ENCODE assay signal across 23 mouse cellular contexts in the genomic region with DNA sequence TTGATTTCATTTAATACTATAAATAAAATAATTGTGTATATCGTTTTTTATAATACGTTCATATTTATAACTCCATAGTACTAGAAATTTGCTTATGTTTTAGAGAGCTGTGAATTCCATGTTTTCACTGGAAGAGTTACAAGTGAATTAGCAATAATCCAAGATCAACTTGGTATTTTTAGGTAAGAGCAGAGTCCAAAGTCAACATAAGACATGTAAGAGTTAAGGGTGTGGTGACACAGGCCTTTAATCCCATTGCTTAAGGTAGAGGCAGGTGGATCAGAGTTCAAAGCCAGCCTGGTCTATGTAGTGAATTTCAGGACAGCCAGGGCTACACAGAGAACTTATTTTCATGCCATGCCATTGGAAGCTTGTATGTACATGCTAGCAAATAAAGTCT. TPM values are rescaled to one million over a fixed set of nuclear protein-coding genes. Genes with fewer than 3 reads are reported as not detected.
DNase-seq lines count a peak whose midpoint lies in the region; ATAC-seq and TF ChIP-seq lines count a peak whose summit lies in the region.
"Had no signal": no experiment of that assay in that cellular context is flagged by ENCODE, and none has a peak within 500 bp of the region (broad histone marks: within the 10 kb centered on the region; RNA-seq: fewer than 3 reads in every experiment).

No protein-coding gene starts in this region.

- TF ChIP-seq RAD21 in CH12.LX (IDR thresholded peaks at IDR 0.05; ENCODE audit: low read depth, low read length) = no peak

- in situ Hi-C loops in CH12.LX (cut with MboI; ENCODE audit: low pct_ligation_motif_present, low pct_unique_long_range_greater_than_20kb, low sequenced_read_pairs) = loop anchor here (10.0 kb wide), 1 partner anchor 94 kb away; no protein-coding TSS in a partner anchor

- no peak for ATAC-seq in liver, embryonic 11.5 days (replicated peaks; ENCODE audit: low FRiP score)
- ATAC-seq: forebrain, embryonic 14.5 days; forebrain, embryonic 16.5 days had no signal

- H3K4me1 ChIP-seq in liver, adult 2 months (ENCODE audit: control insufficient read depth, insufficient read depth, low read length) = peaks cover 12% of the 10 kb centered on the region
- H3K4me1 ChIP-seq in liver, embryonic 11.5 days (replicated peaks; ENCODE audit: control insufficient read depth, insufficient read depth, low read length) = peaks cover 5% of the 10 kb centered on the region
- peaks cover 5 to 12% of the 10 kb centered on the region in 2 experiments; a peak in 3 of 4 replicates for H3K4me1 ChIP-seq in CH12.LX (ENCODE audit: control insufficient read depth in 1 of 2, insufficient read depth in 2 of 2)
- H3K4me1 ChIP-seq: embryonic facial prominence, embryonic 12.5 days had no signal

- no peaks in the 10 kb centered on the region for H3K9me3 ChIP-seq in liver, embryonic 11.5 days (ENCODE audit: control insufficient read depth, low read length)
- H3K9me3 ChIP-seq in CH12.LX (replicated peaks; ENCODE audit: low read length) = no peaks in the 10 kb centered on the region
- H3K9me3 ChIP-seq: embryonic facial prominence, embryonic 10.5 days; embryonic facial prominence, embryonic 12.5 days; forebrain, embryonic 10.5 days; forebrain, embryonic 12.5 days; G1E had no signal

- no peak overlapping the region for H3K4me2 ChIP-seq in liver, embryonic 11.5 days
- 0 out of 2 replicates have a peak overlapping the region, but pooled peaks have one; percentile 15 for H3K4me2 ChIP-seq in CH12.LX (ENCODE audit: insufficient read depth, low read depth, poor library complexity, severe bottlenecking)
- H3K4me2 ChIP-seq: embryonic facial prominence, embryonic 12.5 days; forebrain, embryonic 12.5 days had no signal

- no peak overlapping the region for H3K4me3 ChIP-seq in liver, adult 2 months (ENCODE audit: insufficient read depth, low read depth, low read length)
- H3K4me3 ChIP-seq in liver, embryonic 11.5 days (ENCODE audit: low read depth, low read length) = no peak overlapping the region
- H3K4me3 ChIP-seq in CH12.LX (replicated peaks in 1 of 3; ENCODE audit: low read depth in 2 of 3, low read length in 2 of 3, poor library complexity in 1 of 3) = no peak overlapping the region
- H3K4me3 ChIP-seq: embryonic facial prominence, embryonic 10.5 days; embryonic facial prominence, embryonic 12.5 days; forebrain, embryonic 10.5 days; forebrain, embryonic 12.5 days had no signal

- dilution Hi-C loops in CH12.LX (cut with MboI; ENCODE audit: extremely low pct_ligation_motif_present, extremely low pct_unique_long_range_greater_than_20kb, low sequenced_read_pairs) = no loop called here

- TF ChIP-seq CTCF in liver, adult 2 months (IDR thresholded peaks at IDR 0.05; ENCODE audit: low read depth, low read length) = no peak
- TF ChIP-seq CTCF in CH12.LX (conservative IDR thresholded peaks at IDR 0.05 in 1 of 2, IDR thresholded peaks at IDR 0.05 in 1 of 2; ENCODE audit: low read depth in 2 of 2, low read length in 2 of 2) = no peak

- H3K27me3 ChIP-seq in liver, adult 2 months (ENCODE audit: control insufficient read depth, insufficient read depth, low read length) = no peaks in the 10 kb centered on the region
- H3K27me3 ChIP-seq in liver, embryonic 11.5 days (replicated peaks; ENCODE audit: control insufficient read depth, insufficient read depth, low read length) = no peaks in the 10 kb centered on the region
- no peaks in the 10 kb centered on the region for H3K27me3 ChIP-seq in CH12.LX (replicated peaks)
- H3K27me3 ChIP-seq: embryonic facial prominence, embryonic 12.5 days; forebrain, embryonic 12.5 days had no signal

- TF ChIP-seq POLR2A in liver, adult 2 months (IDR thresholded peaks at IDR 0.05; ENCODE audit: extremely low read depth, insufficient read depth, low read length) = no peak
- no peak for TF ChIP-seq POLR2A in CH12.LX (IDR thresholded peaks at IDR 0.05; ENCODE audit: low read depth, low read length)

- no peak overlapping the region for H3K9ac ChIP-seq in liver, adult 2 months (ENCODE audit: low read depth, low read length)
- H3K9ac ChIP-seq in liver, embryonic 11.5 days (ENCODE audit: low read depth, low read length) = no peak overlapping the region
- no peak overlapping the region for H3K9ac ChIP-seq in CH12.LX (ENCODE audit: insufficient read depth, low read depth)
- H3K9ac ChIP-seq: embryonic facial prominence, embryonic 12.5 days; forebrain, embryonic 12.5 days had no signal

- H3K79me2 ChIP-seq in liver, adult 2 months (ENCODE audit: control insufficient read depth, insufficient read depth, low read length) = peaks cover 7% of the 10 kb centered on the region; the same call in 1 of the 2 replicates
- H3K79me2 ChIP-seq in CH12.LX (replicated peaks; ENCODE audit: control insufficient read depth, extremely low read depth, insufficient read depth, poor library complexity, severe bottlenecking) = peaks cover 13% of the 10 kb centered on the region

- H3K27ac ChIP-seq in liver, adult 2 months (replicated peaks; ENCODE audit: insufficient read depth, low read depth, low read length) = no peak overlapping the region
- H3K27ac ChIP-seq in liver, embryonic 11.5 days (ENCODE audit: low read depth, low read length) = no peak overlapping the region
- no peak overlapping the region for H3K27ac ChIP-seq in CH12.LX (ENCODE audit: insufficient read depth, low read depth)
- H3K27ac ChIP-seq: embryonic facial prominence, embryonic 10.5 days; embryonic facial prominence, embryonic 12.5 days; forebrain, embryonic 10.5 days; forebrain, embryonic 12.5 days had no signal

- TF ChIP-seq EP300 in CH12.LX (IDR thresholded peaks at IDR 0.05; ENCODE audit: low read length) = no peak

- H3K36me3 ChIP-seq in liver, adult 2 months (ENCODE audit: control insufficient read depth, insufficient read depth, low read length) = peaks cover 12% of the 10 kb centered on the region
- peaks cover 2% of the 10 kb centered on the region; the same call in 1 of the 2 replicates for H3K36me3 ChIP-seq in liver, embryonic 11.5 days (ENCODE audit: control insufficient read depth, insufficient read depth, low read length)
- H3K36me3 ChIP-seq in CH12.LX (replicated peaks in 1 of 2; ENCODE audit: control insufficient read depth in 1 of 2, insufficient read depth in 1 of 2, low read length in 1 of 2) = peaks cover 8 to 23% of the 10 kb centered on the region in 2 experiments

- WGBS in liver, adult 2 months = 92% methylated on average over 2 of the region's 2 CpGs
- 92% methylated on average over 2 of the region's 2 CpGs for WGBS in liver, embryonic 11.5 days

- DNase-seq in liver, adult 2 months (ENCODE audit: extremely low read depth, low read depth, low spot score) = peak; percentile 70
- DNase-seq in liver, embryonic 11.5 days (ENCODE audit: low spot score) = no peak
- no peak for DNase-seq in CH12.LX (ENCODE audit: extremely low read depth)
- DNase-seq in ZHBTc4 (ENCODE audit: low read depth, low spot score) = peak; percentile 26
- DNase-seq in gonadal fat pad, adult 2 months (ENCODE audit: low read depth) = peak; percentile 47
- DNase-seq in cerebellum, postnatal 4 days (ENCODE audit: low spot score in 2 of 2) = no peak
- DNase-seq in MN1 (ENCODE audit: low spot score) = no peak
- no peak for DNase-seq in T-cell, adult 2 months (ENCODE audit: low spot score)
- DNase-seq: adrenal gland, adult 8-10 months; adrenal gland, postnatal 14 days; adrenal gland, postnatal 36 days; cerebellum, adult 18-20 months; cerebellum, adult 8-10 months; cerebellum, adult 9-11 months; cerebellum, postnatal 14 days; cerebellum, postnatal 36 days had no signal

TF ChIP-seq in CH12.LX, 34 proteins besides CTCF, POLR2A, EP300 and RAD21:
- TF ChIP-seq ZMIZ1 (IDR thresholded peaks at IDR 0.05; ENCODE audit: low read depth, low read length) (no peak), JUN (IDR thresholded peaks at IDR 0.05; ENCODE audit: insufficient read depth, low read depth, low read length) (no peak), GABPA (IDR thresholded peaks at IDR 0.05; ENCODE audit: insufficient replicate concordance, low read depth, low read length) (no peak), UBTF (IDR thresholded peaks at IDR 0.05; ENCODE audit: low read depth, low read length) (no peak), MAX (IDR thresholded peaks at IDR 0.05; ENCODE audit: low read length) (no peak), ETS1 (conservative IDR thresholded peaks at IDR 0.05; ENCODE audit: low read depth, low read length) (no peak)
TF ChIP-seq in CH12.LX: peak in this region for 0.

RNA-seq across cellular contexts. Expression of a gene that starts 2.6 kb away (rescaled TPM):
- 474 and 535 TPM in 2 replicates for total RNA-seq in liver, adult 2 months (2014; rRNA removed)
- 84.6 and 99.6 TPM in 2 replicates for polyA plus RNA-seq in liver, adult 2 months (2012; rRNA removed)
- polyA plus RNA-seq in liver, embryonic 11.5 days (2014; fragmentation: Nextera tagmentation; extraction: Ambion mirVana) = 1,011 and 1,028 TPM in 2 replicates
- total RNA-seq in CH12.LX (2012; rRNA removed) (593 and 709 TPM in 2 replicates), CH12.LX (2014; rRNA removed) (1,628 and 1,755 TPM in 2 replicates)
- 694 and 715 TPM in 2 replicates for polyA plus RNA-seq in CH12.LX (2012; ENCODE audit: insufficient read length, low read depth)
- 59.1 and 75.4 TPM in 2 replicates for polyA plus RNA-seq in gonadal fat pad, adult 2 months (2012; rRNA removed)

RNA-seq across cellular contexts. Expression of a gene that starts 26.7 kb away (rescaled TPM):
- total RNA-seq in liver, adult 2 months (2014; rRNA removed) = 37.0 and 41.4 TPM in 2 replicates
- polyA plus RNA-seq in liver, adult 2 months (2012; rRNA removed) = 24.4 and 33.6 TPM in 2 replicates
- 11.6 and 12.7 TPM in 2 replicates for polyA plus RNA-seq in liver, embryonic 11.5 days (2014; fragmentation: Nextera tagmentation; extraction: Ambion mirVana)
- total RNA-seq in CH12.LX (2012; rRNA removed) (14.6 and 14.7 TPM in 2 replicates), CH12.LX (2014; rRNA removed) (23.7 and 24.5 TPM in 2 replicates)
- polyA plus RNA-seq in CH12.LX (2012; ENCODE audit: insufficient read length, low read depth) = 29.4 and 31.6 TPM in 2 replicates
- polyA plus RNA-seq in gonadal fat pad, adult 2 months (2012; rRNA removed) = 10.1 and 12.0 TPM in 2 replicates

RNA-seq across cellular contexts. Expression of a gene that starts 29.0 kb away (rescaled TPM):
- total RNA-seq in liver, adult 2 months (2014; rRNA removed) = 4.1 and 4.3 TPM in 2 replicates
- polyA plus RNA-seq in liver, adult 2 months (2012; rRNA removed) = 0.85 and 1.4 TPM in 2 replicates
- polyA plus RNA-seq in liver, embryonic 11.5 days (2014; fragmentation: Nextera tagmentation; extraction: Ambion mirVana) = 43.1 and 44.3 TPM in 2 replicates
- total RNA-seq in CH12.LX (2012; rRNA removed) (12.2 and 14.0 TPM in 2 replicates), CH12.LX (2014; rRNA removed) (28.0 and 31.1 TPM in 2 replicates)
- polyA plus RNA-seq in CH12.LX (2012; ENCODE audit: insufficient read length, low read depth) = 23.6 and 26.1 TPM in 2 replicates
- polyA plus RNA-seq in gonadal fat pad, adult 2 months (2012; rRNA removed) = 9.7 and 10.6 TPM in 2 replicates

Comparison
In these comparisons a context has a peak if more than half of its experiments do, and no peak if none do; other contexts are left out.
1. DNase-seq: peak in liver, adult 2 months (single experiment), ZHBTc4 (single experiment) and gonadal fat pad, adult 2 months (single experiment); none in liver, embryonic 11.5 days (single experiment), CH12.LX (single experiment), cerebellum, postnatal 4 days (0 of 2), MN1 (single experiment) and T-cell, adult 2 months (single experiment).